Mouse (Mus musculus) thymus, postnatal 10 days (tissue): ENCODE results near the gene Elavl3.
A peak's percentile ranks its signal among the peaks of the same experiment; 100 is the strongest.

Source experiments
- DNase-seq, 2 experiments: peaks; one replicate each; pipeline ENCODE4 v3.0.0; 2021; ENCODE audit warnings: low spot score in 2 of 2

Gene Elavl3

DNA sequence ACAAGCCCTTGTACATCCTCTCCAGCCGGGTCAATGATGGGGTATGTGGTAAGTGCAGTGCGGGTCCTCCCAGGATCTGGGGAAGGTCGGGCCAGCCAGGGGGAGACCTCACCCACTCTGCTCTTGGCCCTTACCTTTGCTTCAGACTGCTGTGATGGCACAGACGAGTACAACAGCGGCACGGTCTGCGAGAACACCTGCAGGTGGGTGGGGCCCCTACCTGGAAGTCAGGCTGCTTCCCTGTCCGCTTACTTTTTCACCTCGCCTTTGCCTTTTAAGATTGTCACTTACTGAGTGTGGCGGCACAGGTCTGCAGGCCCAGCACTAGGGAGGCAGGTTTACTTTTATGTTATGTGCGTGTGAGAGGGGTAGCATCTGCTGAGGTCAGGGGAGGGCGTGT lies 47.3 kb downstream of the Elavl3 start:
- no peak for DNase-seq

DNA sequence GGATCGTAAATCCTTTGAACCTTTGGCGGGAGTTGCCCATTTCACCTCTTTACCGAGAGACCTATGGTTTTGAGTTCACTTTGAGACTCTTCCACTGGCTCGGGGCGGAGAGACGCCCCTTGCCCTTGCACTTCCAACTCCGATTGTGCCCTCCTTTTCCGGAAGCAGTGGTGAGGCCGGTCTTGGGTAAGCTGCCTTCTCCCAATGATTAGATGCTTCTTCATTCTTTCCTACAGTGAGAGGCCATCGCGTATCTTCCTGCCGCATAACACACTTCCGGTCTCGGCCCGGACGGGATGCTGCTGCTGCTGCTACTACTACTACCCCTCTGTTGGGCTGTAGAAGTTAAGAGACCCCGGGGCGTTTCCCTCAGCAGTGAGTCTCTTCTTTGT lies 48.7 kb downstream of the Elavl3 start:
- peak in 1 of 2 experiments; percentile 47 for DNase-seq

DNA sequence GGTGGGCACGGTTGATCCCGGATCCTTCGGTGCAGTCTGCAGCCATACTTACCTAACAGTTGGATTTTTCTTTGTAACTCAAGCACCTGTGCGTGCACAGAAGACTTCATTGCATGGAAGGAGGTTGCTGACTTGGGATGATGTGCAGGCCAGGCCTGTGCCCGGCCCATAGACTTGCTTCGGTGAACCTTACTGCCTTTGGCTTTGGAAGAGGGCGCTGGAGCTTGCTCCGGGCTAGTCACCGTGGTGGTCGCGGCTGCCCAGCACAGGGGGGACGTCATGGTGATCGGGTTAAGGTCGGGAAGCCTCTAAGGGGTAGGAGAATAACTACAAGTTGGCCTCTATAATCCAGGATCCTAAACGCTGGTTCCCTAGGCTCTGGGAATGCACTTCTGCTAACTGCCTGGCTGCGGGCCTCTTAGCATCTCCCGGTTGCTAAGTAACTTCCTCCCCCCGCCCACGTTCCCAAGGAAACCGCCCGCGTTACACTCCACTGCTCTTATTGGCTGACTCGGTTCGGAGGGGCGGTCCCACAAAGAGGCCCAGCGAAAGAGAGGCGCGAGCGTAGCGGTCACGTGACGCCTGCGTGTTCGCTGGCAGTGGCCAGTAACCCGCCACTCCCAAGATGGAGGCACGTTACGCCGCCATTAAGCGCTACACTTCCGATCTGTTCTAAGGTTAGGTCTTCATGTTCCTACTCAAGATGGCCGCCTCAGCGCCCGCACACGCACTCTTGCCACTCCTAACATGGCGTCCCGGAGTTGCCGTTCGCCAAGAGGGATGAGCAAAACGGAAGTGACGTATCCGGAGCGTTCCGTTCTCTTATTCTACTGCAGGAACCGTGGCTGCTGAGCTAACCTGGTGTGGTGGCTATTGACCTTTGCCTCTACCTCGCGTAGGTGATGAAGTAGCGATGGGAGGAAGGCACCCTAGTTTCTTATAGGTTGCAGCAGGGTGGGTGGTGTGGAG lies 49.3 kb downstream of the Elavl3 start, which contains the start of the genes Ccdc151 and Prkcsh:
Ccdc151 (minus strand) TSS at position 441 of the 969 bp plus-strand sequence.
Prkcsh (plus strand) TSS at position 613 of the 969 bp plus-strand sequence.
- peak; percentile 98 to 99 for DNase-seq

DNA sequence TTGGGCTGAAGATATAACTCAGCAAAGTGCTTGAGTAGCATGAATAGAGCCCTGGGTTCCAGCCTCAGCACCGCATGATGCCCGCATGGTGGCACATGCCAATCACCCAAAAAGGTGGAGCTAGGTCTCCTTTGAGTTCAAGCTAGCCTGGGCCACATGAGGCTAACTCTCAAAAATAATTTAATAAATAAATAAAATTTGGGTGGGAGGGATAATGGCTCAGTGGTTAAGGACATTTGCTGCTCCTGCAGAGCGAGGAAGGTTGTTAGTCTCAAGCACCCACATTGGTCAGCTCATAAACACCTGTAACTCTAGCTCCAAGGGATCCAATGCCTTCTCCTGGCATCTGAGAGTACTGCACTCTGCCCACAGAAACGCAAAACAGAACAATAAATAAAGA lies 50.2 kb downstream of the Elavl3 start:
- no peak for DNase-seq

DNA sequence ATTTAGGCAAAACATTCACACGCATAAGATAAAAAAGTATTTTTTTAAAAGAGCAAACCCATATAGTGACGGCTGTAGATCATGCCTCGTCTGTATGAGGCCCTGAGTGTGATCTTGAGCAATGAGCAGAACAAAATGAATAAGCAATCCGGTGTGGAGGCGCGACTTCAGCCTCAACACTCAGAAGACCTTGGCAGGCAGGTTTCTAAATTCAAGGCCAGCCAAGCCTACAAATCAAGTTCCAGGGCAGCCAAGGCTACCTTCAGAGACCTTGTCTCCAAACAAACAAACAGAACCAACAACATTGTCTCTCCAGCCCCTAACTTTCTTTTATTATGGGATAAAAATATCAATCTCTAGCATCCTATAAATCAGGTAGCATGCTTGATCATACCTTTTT lies 51.5 kb downstream of the Elavl3 start:
- DNase-seq: no peak

DNA sequence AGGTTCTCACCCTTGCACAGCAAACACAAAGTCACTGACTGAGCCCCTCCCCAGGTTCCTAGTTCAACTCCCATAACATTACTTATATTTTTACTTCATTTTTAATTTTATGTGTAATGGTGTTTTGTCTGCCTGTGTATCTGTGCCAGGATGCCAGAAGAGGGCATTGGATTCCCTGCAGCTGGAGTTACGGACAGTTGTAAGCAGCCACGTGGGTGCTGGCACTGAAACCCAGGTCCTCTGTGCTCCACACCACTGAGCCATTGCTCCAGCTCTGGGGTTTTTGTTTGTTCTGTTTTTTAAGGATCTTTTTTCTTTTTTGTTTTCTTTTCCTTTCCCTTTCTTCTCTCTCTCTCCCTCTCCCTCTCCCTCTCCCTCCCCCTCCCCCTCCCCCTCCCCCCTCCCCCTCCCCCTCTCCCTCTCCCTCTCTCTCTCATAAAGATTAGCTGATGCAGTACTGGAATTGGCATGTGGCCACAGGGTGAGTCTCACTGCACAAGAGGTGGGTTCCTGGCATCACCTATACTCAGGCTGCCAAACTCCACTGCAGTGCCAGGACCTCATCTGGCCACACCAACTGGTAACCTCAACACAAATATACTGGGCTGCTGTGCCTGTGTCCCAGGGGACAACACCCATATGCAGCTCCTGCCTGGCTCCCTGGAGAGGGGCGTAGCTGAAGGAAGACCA lies 55.5 kb downstream of the Elavl3 start:
- no peak for DNase-seq

DNA sequence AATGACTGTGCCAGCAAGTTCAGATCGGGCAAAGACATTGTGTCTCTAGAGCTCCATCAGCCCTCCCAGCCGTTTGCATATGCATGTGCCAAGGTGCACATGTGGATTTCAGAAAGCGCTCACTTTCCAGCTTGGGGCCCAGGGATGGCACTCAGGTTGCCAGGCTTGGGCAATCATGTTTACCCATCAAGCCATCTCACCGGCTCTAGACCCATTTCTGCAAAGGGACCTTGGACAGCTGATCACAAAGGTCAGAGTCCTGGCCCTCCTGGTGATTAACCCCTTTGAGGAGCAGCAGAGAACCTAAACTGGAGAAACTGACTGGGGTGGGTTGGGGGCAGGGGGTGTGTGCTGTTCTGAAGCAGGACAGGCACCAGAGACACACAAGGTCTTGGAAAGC lies 59.6 kb downstream of the Elavl3 start:
- DNase-seq: no peak

DNA sequence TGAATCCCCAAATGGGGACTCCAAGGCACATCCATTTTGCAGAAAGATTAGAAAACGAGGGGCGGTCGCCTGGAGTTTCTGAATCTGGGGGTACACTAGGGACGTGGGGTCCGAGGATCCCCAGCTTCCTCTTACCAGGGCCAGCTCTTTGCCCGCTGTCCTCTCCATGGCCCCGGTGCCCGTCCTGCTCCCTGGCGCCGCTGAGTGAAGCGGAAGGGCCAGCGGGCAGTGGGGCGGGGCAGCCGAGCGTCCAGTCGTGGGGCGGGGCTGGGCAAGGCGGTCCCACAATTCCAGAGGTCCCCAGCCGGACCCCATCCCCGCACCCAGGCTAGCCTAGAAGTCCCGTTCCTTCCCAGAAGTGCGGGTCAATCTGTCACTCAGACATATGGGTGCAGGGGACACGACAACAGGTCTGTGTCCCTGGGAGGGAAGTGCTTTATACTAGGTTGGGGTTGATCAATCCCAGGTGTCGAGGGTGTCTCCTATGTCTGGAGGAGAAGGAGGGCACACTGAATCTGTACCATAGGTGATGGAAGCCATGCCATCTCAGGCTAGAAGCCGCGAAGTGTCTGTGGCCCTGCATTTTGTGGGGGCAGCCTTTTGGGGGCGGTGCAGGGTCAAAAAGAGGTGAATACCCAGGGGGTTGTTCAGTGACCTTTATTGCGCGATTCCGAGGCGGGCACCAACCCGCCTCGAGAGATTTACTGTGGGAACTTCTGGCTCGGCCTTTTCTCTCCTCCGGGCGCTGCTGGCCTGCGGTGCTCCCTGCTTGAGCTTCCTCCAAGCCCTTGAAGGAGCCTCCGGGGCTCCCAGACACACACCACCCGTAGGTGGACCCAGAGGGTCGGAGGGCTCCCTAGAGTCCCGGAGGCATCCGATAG lies 62.4 kb downstream of the Elavl3 start, which contains the start of gene Rgl3:
Rgl3 (minus strand) TSS at position 217 of the 881 bp plus-strand sequence.
- no peak for DNase-seq

DNA sequence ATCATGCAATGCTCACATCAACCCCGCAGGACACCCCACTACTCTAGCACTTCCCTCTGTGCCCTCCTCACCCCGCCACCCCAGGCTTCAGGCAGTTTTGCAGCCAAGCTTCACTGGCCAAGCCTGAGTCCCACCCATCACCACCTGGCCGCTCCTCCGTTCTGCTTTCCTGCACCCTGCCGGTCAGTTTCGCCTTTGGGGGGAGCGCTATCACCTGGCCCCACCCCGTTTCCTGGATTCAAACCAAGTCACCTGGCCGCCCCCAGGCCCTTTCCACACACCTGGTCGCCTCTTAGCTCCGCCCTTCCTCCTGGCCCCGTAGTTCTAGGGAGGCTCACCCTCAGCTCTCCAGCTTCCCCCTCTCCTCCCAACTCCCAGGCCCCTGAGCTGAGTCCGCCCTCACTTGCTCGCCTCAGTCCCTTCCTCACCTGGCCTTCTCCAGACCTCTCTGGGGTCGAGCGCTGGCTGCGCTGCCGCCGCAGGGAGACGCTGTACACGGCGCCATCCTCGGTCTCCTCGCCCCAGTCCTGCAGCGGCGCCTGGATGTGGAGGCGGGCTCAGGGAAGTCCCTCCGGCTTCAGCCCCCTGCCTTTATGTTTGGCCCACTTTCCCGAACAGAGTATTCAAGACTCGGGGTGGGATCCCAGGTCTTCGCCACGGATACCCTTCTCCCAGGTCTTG lies 63.3 kb downstream of the Elavl3 start:
- DNase-seq: no peak

DNA sequence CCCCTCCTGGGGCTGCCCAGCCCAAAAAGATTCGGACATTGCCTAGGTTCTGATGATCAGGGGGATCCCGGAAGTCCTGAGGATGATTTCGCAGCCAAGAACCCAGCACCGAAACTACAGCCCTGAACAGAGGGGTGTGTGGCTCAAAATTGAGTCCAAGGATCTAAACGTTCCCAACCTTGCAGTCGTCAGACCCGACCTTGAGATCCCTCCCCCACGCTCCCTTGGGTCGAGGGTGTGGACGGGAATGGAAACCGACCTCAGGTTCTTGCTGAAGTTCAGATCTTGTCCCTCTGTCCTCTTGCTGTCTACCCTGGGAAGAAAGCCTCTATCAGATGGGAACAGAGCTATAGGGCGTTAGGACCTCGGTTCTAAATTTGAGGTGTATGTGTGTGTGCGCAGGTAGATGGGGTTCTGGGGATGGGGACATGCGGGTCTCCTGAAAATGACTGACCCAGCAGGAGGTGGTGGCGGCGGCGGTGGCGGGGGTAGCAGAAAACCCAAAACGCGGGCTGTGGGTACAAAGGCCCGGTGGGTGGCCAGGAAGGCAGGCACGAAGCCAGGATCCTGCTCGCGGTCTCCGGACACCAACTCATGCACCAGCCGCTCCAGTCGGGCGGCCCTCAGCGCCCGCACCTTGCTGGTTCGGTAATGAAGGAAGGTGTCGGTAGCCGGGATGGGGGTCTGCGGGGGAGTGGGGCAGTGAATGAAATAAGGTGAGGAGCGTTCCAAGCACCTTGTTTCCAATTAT lies 64.1 kb downstream of the Elavl3 start:
- DNase-seq: no peak

DNA sequence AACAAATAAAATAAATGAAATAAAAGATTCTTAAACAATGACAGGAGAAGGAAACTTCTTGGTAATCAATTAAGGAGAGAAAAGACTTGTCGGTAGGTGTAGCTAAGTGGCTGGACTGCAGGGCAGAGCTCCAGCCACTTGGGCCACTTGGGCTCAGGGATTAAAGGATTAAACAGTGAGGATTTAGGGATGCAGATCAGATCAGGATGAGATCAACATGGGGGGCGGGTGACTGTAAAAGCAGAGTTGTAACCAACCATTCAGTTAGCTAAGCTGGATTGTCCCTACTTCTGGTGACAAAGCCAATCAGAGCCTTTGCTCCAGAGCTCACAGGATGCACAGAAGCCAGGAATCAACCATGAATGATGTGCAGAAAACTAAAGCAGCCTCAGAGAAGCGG lies 67.9 kb downstream of the Elavl3 start:
- DNase-seq: no peak

DNA sequence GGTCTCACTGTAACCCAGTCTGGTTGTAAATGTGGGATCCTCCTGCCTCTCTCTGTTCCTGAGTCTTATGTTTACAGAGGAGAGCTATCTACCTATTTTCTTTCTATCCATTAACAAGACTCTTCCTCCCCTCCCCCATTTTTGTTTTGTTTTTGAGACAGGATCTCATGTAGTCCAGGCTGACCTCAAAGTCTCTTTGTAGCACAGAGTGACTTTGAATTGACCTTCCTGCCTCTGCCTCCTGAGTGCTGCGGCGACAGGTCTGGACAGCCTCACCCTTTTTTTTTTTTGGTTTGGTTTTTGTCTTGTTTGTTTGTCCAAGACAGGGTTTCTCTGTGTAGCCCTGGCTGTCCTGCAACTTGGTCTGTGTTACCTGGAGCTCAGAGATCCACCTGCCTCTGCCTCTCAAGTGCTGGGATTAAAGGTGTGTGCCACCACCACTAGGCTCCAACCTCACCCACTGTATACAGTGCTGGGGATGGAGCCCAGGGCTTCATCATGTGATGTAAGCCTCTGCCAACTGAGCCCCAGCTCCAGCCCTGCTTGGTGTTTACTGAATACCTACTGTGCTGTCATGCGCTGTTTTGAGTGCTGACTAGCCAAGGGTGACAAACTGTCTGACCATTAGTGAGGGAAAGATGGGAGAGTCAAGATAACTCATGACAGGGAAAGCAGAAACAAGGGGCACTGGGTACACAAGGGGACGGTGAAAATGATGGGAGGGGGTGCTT lies 73.3 kb downstream of the Elavl3 start:
- no peak for DNase-seq

DNA sequence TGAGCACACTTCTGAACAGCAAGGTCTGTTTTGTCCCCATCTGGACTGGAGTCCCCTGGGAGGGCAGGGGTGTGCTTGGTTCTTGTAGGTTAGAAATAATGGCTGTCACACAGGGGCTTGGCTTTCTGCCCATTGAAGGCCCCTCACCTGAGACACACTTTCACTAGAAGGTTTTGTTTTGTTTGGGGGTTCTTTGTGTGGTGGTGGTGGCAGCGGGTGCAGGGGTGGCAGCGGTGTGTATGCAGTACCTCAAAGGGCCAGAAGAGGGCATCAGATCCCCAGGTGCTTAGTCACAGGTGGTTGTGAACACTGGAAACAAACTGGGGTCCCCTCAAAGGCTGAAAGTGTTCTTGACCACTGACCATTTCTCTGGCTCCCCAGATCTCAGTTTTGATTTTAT lies 73.9 kb downstream of the Elavl3 start:
- peak in 1 of 2 experiments; percentile 65 for DNase-seq

DNA sequence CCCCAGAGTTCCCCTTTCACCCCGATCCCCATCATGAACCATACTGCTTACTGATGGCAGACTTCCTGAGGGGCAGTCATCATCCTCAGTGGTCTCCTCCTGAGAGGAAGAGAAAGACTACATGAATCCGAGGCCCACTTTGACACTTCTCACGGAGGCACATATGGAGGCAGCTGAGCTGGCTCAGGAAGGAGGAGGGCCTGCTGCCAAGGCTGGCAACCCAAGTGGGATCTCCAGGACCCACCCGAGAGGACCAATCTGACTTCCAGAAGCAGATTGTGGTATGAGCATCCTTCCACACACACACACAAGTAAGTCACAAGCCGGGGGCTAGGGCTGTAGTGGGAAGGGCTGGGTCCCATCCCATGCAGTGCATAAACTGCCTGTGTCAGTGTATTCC lies 74.5 kb downstream of the Elavl3 start:
- no peak for DNase-seq

DNA sequence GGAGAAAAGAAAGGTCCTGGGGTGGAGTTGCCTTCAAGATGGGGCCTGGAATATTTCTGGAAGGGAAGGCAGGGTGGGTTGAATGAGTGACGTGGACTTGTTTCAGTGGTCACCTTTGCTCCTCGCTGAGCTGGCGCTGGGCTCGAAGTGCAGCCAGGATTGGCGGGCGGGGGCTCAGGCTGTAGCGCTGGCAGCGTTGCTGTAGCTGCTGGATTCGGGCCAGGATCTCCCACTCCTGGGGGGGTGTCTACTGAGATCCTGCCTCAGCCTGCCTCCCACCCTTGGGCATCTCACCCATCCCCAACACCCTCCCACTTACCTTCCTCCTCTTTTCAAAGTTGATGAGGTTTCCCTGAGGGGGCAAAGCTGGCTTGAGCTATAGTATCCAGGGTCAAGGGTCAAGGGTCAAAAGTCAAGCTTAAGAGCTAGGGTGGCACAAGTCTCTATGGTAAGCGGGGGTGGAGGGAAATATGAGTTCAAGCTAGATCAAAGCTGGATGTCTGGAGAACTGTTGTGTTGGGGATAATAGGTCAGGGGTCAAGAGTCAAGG lies 75.1 kb downstream of the Elavl3 start:
- no peak for DNase-seq

DNA sequence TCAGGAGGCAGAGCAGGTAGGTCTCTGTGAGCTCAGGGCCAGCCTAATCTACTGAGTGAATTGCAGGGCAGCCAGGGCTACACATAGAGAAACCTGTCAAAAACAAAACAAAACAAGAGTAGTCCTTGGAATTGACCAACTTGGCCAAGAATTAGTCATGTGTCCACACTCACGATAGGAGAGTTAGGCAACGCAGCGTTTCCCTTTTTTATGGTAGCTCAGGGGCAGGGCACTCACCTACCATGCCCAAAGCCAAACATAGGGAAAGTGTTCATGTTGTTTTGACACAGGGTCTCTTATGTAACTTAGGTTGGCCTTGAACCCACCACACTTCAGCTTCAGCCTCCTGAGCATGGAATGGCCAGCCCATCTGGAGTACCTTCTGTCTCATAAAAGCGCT lies 82.5 kb downstream of the Elavl3 start:
- DNase-seq: no peak

DNA sequence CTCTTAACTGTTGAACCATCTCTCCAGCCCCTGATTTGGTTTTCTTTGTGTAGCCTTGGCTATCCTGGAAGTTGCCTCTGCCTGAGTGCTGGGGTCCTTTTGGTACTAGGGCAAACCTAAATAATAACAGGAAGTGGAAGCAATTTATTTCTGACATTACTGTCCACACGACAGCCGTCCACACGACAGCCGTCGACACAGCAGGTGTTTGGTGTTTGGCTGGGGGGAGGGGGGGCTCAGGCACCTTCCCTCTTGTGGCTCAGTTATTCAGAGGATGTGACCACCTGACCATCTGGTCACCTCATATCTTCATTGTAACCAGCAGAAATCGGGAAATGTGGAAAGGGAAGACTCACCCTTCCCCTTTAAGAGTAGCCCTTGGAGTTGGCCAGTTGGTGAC lies 82.9 kb downstream of the Elavl3 start:
- no peak for DNase-seq
